Mouse (Mus musculus) B cell, adult 2 months (primary cell): ENCODE measurements around the gene Gmip.

ENCODE experiments used
- DNase-seq, 2 experiments: peaks; one replicate each; pipeline ENCODE4 v3.0.0; 2022

Gmip gene

DNA sequence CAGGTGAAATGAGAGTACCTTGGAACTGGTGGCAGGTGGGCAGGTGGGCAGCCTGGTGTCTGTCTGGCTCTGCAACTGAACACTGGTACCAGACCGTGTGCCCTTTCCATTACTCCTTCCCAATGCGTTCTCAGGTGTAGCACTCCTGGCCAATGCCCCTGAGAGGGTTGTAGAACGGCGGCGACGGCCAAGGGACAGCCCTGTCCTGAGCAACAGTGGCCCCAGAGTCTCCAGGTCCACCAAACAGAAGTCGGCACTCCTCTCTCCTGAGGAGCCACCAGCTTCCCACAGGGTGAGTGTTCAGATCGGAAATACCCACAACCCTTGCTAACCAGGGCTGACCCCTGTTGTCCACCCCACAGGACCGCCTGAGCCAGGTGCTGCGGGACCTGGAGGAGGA lies 3.4 kb upstream of the Gmip start:
- no peak for DNase-seq

DNA sequence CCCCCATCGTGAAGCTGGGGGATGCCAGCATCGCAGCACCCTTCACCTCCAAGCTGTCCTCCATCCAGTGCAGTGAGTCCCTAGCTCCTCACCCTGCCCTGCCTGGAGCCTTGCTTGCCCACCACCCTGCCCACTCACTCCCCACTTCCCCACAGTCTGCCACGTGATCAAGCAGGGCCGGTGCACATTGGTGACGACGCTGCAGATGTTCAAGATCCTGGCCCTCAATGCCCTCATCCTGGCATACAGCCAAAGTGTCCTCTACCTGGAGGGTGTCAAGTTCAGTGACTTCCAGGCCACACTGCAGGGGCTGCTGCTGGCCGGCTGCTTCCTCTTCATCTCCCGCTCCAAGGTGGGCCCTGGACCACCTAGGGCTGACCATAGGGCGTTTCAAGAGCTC lies 3.0 kb upstream of the Gmip start:
- no peak for DNase-seq

DNA sequence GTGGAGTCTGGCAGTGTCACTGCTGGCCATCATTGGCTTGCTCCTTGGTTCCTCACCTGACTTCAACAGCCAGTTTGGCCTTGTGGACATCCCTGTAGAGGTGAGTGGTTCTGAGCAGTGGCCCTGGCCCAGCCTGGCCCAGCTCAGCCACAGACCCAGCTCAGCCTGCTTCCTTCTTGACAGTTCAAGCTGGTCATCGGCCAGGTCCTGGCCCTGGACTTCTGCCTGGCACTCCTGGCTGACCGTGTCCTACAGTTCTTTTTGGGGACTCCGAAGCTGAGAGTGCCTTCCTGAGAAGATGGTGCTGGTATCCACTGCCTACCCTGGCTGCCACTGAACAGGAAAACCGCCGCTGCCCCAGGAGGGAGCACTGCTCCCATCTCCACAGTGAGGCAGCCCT lies 1.2 kb upstream of the Gmip start:
- DNase-seq = no peak

DNA sequence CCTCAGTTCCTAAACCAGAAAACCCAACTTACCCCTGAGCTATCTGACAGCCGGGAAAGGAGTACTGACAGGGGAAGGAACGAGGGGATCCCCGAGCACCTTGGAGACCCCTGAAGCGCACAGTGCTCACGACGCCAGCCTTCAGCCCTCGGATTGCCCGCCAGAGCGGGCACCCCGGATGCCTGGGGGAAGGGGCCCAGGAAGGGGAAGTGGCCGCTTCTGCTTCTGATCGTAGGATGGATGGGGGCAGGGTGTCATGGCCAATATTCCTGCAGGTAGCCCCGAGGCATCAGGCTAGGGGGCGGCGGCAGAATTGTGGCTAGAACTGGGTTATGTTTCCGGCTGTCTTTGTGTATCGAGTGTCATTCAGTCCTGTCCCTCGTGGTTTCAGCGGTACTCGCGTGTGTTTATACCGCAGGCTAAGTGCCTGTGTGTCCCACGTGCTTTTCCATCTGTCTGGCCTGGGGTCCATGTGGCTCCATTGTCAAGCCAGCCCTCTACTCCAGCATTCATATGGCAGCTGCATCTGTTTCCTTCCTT lies 455 bp downstream of the Gmip start:
- DNase-seq = peak; percentile 78

DNA sequence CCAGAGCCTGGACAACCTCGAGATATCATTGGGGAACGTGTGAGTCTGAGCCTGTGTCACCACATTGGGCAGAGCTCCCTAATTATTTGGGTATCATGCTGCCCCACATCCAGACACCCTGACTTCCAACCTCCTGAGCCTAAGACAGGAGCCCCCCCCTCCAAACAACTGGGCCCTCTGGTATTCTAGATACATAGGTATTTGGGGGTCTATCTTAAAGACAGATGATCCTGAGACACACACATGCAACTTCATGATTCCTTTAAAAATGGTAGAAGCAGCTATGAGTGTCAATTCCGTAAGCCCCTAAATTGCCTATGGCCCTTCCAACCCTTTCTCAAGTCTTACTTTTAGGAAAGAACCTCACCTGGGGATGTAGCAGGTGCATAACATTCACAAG lies 1.3 kb downstream of the Gmip start:
- DNase-seq = no peak

DNA sequence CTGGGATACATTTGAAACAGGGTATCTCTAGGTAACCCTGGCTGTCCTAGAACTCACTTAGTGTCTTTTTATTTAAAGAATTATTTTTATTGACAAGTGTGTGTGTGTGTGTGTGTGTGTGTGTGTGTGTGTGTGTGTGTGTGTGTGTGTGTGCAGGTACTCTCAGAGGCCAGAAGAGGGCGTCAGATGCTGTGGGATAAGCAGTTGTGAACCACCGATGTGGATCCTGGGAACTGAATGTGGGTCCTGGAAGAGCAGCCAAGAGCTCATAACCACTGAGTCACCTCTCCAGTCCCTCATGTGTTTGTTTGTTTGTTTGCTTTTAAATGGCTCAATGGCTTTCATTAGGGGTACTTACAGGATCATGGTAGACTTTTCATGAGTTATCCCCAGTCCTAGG lies 6.4 kb downstream of the Gmip start:
- no peak for DNase-seq

DNA sequence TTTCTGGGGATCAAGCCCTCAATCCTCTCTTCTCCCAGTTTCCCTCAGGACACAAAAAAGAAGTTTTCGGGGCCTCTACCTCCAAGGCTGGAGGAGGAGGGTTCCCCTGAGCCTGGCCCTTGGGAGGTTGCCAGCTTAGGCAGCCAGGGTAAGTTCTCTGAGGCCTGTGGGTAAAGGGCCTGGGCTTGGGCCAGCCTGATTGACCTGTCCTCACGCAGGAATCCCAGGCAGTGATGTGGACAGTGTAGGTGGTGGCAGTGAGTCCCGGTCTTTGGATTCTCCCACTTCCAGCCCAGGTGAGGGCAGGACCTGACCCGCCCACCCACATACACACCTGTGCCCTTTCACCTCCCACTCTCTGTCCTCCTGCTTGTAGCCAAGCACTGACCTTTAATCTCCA lies 6.9 kb downstream of the Gmip start:
- DNase-seq = no peak

DNA sequence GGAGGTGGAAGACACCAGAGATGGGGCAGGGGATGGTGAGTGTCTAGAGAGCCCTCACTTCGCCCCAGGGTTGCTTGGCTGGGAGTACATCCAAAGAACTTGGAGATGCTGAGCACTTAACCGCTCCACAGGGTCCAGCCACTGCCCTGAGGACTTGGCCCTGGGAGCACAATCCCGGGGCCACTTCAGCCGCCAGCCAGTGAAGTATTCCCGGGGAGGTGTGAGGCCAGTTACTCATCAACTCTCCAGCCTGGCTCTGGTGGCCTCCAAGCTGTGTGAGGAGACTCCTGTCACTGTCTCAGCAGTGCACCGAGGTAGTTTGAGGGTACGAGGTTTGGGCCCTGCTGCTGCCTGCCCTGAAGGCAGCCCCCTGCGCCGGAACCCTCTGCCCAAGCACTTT lies 12.0 kb downstream of the Gmip start:
- DNase-seq = no peak

DNA sequence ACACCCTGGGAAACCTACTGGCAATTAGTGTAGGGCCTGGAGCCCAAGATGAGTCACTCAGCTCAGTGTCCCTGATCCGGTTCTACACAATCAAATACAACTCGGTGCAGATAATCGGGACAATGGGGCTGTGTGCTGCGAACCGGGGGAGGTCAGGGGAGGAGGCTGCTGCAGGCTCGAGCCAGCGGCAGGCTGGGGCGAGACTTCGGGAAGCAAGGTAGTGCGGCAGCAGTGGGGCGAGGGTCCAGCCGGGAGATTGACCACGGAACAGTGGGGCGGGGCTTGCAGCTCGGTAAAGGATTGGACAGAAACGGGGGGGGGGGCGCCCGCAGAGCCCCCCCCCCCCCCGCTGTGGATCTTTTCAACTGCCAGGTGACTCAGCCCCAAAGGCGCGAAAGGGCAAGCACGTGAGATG lies 13.5 kb downstream of the Gmip start:
- DNase-seq = peak in 1 of 2 experiments; percentile 17

DNA sequence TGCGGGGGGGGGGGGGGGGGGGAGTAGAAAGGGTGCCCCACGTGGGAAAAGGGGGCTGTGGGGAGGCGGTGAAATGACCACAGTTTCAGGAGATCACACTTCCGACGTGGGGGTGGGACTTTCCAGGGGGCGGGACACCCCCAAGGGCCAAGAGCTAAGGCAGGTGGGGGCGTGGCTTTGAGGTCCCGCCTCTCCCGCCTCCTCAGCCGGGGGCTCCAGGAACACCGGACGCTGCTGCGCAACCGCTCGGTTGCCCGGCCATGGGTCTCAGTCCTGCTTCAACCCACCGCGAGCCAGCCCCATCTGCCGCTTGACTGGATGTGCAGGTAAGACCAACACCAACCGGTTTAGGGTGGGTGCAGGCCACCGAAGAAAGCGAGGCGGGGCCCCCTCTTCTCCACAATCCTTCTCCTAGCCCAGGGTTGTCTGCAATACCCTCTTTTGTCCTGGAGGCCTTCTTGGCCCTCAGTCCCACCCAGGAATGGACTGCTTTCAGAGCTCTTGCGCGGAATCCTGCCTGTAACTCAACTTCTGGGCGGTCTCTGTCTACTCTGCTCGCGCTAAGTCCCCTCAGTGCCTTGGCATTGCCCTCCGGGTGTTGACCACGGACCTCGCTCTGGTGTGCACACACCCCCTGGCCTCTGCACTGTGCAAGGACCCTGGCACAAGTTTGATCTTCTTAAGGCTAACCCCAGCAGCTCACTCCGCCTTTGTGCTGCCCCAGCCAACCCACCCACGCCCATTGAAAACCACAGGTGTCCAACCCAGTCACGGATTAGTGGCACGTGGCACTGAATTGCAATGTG lies 14.1 kb downstream of the Gmip start, which contains the start of gene Lpar2:
Lpar2 (plus strand) TSS at position 44 of the 806 bp plus-strand sequence.
- peak; percentile 67 for DNase-seq

DNA sequence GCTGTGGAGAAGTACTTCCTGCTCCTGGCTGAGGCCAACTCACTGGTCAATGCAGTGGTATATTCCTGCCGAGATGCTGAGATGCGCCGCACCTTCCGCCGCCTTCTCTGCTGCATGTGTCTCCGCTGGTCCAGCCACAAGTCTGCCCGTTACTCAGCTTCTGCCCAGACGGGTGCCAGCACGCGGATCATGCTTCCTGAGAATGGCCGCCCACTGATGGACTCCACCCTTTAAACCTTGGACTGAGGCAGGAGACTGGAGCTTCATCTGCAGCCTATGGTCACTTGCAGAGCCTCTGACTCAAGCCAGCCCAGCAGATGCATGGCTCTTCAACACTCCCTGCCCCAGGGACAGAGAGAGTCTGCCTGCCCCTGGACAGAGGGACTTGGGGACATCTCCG lies 17.9 kb downstream of the Gmip start:
- no peak for DNase-seq

DNA sequence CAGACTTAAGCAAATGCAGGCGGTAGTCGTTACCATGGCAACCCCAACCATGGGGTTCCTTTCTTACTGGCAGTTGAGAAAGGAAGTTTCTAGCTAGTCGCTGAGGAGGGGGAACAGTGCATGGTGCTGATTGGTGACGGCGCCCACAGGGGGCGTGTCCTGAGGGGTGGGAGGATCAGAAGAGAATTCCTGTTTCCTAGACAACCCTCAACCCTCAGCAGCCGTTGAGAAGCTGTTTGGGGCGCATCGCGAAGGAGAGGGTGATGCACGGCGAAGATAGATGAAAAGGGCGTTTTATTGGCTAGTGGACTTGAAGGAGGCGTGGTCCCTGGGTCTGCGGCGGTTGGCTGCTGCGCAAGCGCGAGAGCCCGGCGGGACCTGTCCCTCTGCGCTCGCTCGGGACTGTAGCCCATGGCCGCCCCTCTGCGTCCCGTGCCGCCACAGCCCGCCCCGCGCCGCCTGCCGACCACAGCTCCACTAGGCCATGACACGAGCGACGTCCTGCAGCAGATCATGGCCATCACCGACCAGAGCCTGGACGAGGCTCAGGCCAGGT lies 23.9 kb downstream of the Gmip start, which contains the start of gene Pbx4:
Pbx4 (plus strand) TSS at position 194 of the 556 bp plus-strand sequence.
- peak; percentile 93 to 95 for DNase-seq

DNA sequence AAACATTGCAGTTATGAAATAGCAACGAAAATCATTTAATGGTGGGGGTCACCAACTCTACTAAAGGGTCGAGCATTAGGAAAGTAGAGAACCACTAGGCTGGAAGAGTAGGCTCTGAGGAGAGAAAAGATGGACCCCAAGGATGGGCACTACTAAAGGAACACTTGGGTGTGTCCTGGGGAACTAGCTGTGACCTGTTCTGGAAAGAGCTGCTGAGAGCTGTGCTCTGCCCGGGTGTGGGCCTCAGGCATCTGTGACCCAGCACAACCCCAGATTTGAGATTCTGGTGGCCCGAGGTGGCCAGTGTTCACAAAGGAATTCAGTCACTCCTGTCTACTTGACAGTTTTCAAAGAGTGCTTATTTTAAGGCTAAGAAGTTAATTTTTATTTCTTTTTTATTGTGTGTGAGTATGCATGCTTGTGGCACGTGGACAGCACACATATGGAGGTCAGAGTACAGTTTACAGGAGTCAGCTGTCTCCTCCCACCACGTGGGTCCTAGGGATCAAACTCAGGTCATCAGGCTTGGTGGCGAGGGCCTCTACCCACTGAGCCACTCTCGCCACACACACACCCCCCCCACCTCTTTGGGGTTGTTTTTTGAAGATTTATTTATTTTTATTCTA lies 28.7 kb downstream of the Gmip start:
- DNase-seq = no peak

DNA sequence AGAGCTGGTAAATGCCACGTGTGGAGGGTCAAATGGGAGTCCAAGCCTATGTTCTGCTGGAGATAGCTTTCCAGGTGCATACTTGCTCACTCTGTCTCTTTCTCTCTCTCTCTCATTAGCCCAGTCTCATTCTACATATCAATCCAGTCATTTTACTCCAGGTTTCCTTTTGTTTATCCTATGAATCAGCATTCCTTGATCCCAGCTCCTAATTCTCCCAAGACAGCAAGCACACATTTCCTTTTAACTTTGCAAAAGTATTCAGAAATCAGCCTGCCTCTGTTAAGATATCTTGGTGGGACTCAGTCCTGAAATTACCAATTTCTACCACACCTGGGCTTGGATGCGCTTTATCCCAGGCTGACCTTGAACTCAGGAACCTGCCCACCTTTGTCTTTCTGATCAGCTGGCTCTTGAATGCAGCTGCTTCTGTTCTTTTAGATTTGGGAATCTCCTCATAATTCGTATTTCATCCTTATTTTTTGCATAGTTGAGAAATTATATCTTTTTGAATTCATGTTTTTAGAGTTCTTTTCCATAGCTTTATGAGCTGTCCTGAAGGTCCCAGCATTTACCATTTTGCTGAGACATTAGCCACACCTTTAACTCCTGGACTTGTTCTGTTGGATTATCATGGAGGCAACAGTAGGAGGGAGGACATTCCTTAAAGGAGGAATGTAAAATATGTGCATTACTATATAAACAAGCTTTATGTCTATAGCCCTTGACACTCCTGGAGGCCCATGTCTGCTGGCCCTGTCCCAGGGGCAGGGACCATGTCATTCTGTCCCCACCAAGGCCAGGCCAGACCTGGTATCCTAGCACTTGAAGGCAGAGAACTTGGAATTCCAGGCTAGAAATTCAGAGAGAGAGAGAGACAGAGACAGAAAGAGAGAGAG lies 38.9 kb downstream of the Gmip start:
- no peak for DNase-seq

DNA sequence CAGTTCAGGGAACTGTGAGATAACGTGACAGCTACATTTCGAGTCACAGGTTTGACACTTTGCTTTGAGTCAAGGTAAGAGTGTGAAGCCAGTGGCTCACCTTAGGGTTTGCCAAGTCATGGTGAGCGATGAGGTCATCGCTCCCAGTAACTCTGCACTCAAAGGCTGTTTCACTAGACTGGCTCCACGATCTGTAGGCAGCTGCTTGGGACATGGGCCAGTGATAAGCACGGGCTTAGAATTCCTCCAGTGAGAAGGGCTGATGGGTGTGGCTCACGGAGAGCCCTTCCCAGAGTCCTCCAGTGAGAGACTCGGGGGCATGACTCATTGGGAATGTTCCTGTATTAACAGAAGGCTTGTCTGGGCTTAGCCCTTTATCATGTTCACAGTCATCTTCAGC lies 40.5 kb downstream of the Gmip start:
- DNase-seq = no peak

DNA sequence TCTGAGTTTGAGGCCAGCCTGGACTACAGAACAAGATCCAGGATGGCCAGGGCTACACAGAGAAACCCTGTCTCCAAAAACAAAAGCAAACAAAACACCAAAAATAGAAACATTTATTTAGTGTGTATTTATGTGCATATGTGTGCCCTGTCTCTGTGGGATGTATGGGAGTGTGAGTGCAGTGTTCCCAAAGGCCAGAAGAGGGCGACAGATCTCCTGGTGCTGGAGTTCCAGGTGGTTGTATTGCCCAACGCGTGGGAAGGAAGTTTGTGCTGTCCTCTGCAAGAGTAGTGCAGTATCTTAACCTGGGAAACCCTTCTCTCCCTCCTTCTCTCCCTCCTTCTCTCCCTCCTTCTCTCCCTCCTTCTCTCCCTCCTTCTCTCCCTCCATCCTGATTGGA lies 41.4 kb downstream of the Gmip start:
- no peak for DNase-seq

DNA sequence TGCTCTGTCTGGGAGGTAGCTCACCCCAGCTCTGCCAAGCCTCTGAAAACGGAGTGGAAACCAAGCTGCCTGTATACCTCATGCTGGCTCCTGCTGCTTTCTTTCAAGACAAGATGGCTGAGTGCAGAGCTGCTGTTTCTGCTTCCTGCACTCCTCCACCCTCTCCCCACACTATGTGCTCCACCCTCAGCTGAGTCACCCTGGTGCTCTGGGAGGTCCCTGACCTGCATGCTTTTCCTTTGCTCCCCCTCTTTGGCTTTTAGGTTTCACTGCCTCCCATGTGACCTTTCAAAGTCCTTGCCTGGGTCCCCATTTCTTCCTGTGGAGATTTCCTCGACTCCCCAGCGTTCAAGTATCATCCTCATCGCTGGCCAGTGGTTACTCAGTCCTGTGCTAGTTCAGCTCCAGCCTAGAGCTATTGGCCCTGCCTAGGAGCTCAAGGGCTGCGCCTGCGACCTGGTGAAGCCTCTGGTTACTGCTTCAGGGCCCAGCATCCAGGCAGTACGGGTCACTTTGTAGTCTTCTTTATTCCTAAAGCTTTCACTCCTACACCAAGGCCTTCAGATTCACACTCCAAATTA lies 42.5 kb downstream of the Gmip start:
- no peak for DNase-seq

DNA sequence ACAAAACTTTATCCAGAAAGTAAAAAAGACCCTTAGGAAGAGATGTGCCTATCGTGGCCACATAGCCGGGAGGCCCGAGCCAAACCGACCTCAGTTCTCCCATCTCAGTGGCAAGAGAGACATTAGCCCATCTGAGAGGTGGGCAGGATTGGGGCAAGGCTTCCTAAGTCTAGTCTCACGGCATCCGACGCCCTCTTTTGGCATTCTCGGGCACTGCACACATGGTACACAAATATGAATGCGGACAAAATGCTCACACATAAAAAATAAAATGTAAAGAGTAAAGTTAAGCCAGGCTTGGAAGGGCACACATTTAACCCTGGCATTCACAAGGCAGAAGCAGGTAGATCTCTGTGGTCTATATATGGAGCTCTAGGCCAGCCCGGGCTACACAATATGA lies 45.4 kb downstream of the Gmip start:
- no peak for DNase-seq

DNA sequence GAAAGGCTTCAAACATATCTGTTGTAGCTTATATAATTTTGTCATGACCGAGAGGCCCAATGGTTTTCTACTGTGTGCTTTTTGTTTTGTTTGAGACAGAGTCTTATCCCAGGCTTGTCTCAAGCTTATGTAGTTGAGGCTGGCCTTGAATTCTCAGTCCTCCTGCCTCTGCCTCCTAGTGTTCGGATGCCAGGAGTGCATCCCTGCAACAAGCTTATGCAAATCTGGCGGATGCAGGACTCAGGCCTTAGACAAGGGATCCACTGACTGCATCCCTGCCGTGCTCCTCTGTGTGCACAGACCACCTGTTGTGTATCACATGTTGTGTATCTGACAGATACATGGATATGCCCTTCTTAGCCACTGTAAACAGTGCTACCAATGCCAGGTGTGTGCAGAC lies 52.3 kb downstream of the Gmip start:
- DNase-seq = no peak

DNA sequence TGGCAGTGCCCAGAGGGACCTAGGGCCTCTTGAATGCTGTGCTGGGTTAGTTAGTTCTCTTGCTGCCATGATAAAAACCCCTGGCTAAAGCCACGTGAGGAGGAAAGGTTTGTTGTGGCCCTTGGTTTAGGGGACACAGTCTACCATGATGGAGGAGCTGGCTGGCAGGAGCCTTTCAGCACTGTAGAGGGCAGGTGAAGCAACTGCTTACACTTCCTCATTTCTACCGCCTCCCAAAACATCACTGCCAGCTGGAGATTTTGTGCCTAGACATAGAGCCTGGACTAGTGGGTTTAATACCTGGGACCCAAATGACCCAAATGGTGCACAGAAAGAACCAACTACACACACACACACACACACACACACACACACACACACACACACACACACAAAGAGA lies 52.8 kb downstream of the Gmip start:
- no peak for DNase-seq

DNA sequence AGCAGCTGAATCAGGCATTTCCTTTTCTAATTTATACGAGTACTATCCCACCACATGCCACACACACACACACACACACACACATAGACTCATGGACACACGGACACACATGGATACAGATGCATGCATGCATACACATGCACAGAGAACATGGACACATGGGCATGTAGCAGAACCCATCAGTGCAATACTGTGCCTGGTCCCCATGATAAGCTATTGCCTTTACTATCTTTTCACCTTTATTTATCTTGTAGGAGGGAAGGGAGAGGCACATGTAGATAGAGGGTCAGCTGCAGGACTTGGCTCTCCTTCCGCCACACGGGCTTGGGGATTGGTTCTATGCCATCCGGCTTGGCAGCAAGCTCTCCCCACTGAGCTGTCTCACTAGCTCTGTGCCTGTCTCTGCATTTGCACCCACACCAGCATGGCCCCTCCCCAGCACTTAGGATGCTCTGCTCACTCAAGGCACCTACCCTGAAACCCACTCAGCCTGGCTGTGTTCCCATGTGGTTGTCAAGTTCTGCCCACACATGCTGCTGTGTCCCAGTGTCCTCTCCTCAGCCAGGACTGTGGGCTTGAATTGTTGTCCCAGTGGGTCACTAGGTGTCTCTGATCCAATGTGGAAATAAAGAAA lies 55.0 kb downstream of the Gmip start:
- no peak for DNase-seq

DNA sequence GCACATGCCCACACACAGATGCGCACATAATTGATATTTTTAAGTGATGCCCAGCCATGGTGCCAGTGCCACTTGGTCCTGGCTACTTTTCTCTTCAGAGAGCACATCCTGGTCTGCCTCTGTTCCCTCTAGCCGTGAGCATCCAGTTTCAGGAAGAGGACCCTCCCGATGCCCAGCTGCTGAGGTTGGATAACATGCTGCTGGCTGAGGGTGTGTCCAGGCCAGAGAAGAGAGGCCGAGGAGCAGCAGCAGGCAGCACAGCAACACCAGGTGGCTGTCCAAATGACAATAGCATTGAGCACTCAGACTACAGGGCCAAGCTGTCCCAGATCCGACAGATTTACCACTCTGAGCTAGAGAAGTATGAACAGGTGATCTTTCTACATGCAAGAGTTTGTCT lies 55.7 kb downstream of the Gmip start:
- no peak for DNase-seq
